Mouse (Mus musculus): ENCODE measurements around the gene Plppr1. TPM values are rescaled to one million over a fixed set of nuclear protein-coding genes. Genes with fewer than 3 reads are reported as not detected.

The Plppr1 gene
- polyA plus RNA-seq, 1 experiment: not detected

DNA sequence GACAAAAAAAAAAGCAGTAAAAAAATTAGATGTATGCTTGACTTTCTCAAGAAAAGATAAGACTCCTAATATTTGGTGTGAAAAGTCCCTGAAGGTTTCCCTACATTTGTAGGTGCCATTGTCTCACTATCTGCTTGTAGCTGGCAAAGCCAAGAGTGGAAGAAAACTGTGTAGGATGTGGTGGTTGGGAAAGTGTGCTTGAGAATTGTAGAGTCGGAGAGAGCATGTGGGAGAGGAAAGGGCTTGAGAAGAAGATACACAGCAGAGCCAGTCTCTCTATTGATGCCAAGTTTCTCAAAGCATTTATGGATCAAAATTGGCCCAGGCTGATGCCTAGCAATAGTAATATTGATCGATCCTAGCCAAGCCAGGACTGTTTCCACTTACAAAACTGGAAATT is 16.8 kb downstream of the Plppr1 start:
- Histone ChIP-seq H3K27ac (ENCODE audit: insufficient read depth, low read length) (no peak overlapping the region), H3K27me3 (ENCODE audit: control insufficient read depth, insufficient read depth, low read length, poor library complexity, severe bottlenecking) (no peaks in the 10 kb centered on the region), H3K4me3 (ENCODE audit: low read depth, low read length) (no peak overlapping the region), H3K4me1 (ENCODE audit: control insufficient read depth, insufficient read depth, low read length) (no peaks in the 10 kb centered on the region), H3K9me3 (replicated peaks; ENCODE audit: control insufficient read depth, insufficient read depth, low read length, poor library complexity, severe bottlenecking) (no peaks in the 10 kb centered on the region), H3K36me3 (ENCODE audit: control insufficient read depth, insufficient read depth, low read length, poor library complexity, severe bottlenecking) (no peaks in the 10 kb centered on the region), H3K9ac (ENCODE audit: low read depth, poor library complexity, severe bottlenecking) (no peak overlapping the region)
- TF ChIP-seq POLR2A (IDR thresholded peaks at IDR 0.05; ENCODE audit: insufficient read depth, low read length) (no peak), EP300 (IDR thresholded peaks at IDR 0.05; ENCODE audit: insufficient read depth, low read depth, low read length) (no peak), CTCF (IDR thresholded peaks at IDR 0.05; ENCODE audit: low read depth, low read length) (no peak)

GRCm38 (mm10) chr4:49079399-49079798 is 20.3 kb downstream of the Plppr1 start:
- TF ChIP-seq CTCF (IDR thresholded peaks at IDR 0.05; ENCODE audit: low read depth, low read length) (no peak), POLR2A (IDR thresholded peaks at IDR 0.05; ENCODE audit: insufficient read depth, low read length) (no peak)
- H3K36me3 ChIP-seq (ENCODE audit: control insufficient read depth, insufficient read depth, low read length, poor library complexity, severe bottlenecking): no peaks in the 10 kb centered on the region
- no peaks in the 10 kb centered on the region for H3K4me1 ChIP-seq (ENCODE audit: control insufficient read depth, insufficient read depth, low read length)
- H3K27ac ChIP-seq (ENCODE audit: insufficient read depth, low read length): no peak overlapping the region
- H3K27me3 ChIP-seq (ENCODE audit: control insufficient read depth, insufficient read depth, low read length, poor library complexity, severe bottlenecking): no peaks in the 10 kb centered on the region
- no peaks in the 10 kb centered on the region for H3K9me3 ChIP-seq (replicated peaks; ENCODE audit: control insufficient read depth, insufficient read depth, low read length, poor library complexity, severe bottlenecking)
- H3K9ac ChIP-seq (ENCODE audit: low read depth, poor library complexity, severe bottlenecking): no peak overlapping the region
- no peak overlapping the region for H3K4me3 ChIP-seq (ENCODE audit: low read depth, low read length)

- TF ChIP-seq POLR2A (IDR thresholded peaks at IDR 0.05; ENCODE audit: insufficient read depth, low read length) (no peak), EP300 (IDR thresholded peaks at IDR 0.05; ENCODE audit: insufficient read depth, low read depth, low read length) (no peak), CTCF (IDR thresholded peaks at IDR 0.05; ENCODE audit: low read depth, low read length) (no peak)
- Histone ChIP-seq H3K9me3 (replicated peaks; ENCODE audit: control insufficient read depth, insufficient read depth, low read length, poor library complexity, severe bottlenecking) (no peaks in the 10 kb centered on the region), H3K27me3 (ENCODE audit: control insufficient read depth, insufficient read depth, low read length, poor library complexity, severe bottlenecking) (no peaks in the 10 kb centered on the region), H3K27ac (ENCODE audit: insufficient read depth, low read length) (no peak overlapping the region), H3K4me3 (ENCODE audit: low read depth, low read length) (no peak overlapping the region), H3K9ac (ENCODE audit: low read depth, poor library complexity, severe bottlenecking) (no peak overlapping the region), H3K4me1 (ENCODE audit: control insufficient read depth, insufficient read depth, low read length) (no peaks in the 10 kb centered on the region), H3K36me3 (ENCODE audit: control insufficient read depth, insufficient read depth, low read length, poor library complexity, severe bottlenecking) (no peaks in the 10 kb centered on the region)
Observed at GRCm38 (mm10) chr4:49088205-49088604, 29.1 kb downstream of the Plppr1 start.

GRCm38 (mm10) chr4:49090461-49090860 is 31.4 kb downstream of the Plppr1 start:
- Histone ChIP-seq H3K9me3 (replicated peaks; ENCODE audit: control insufficient read depth, insufficient read depth, low read length, poor library complexity, severe bottlenecking) (no peaks in the 10 kb centered on the region), H3K36me3 (ENCODE audit: control insufficient read depth, insufficient read depth, low read length, poor library complexity, severe bottlenecking) (no peaks in the 10 kb centered on the region), H3K9ac (ENCODE audit: low read depth, poor library complexity, severe bottlenecking) (no peak overlapping the region), H3K4me1 (ENCODE audit: control insufficient read depth, insufficient read depth, low read length) (no peaks in the 10 kb centered on the region), H3K27me3 (ENCODE audit: control insufficient read depth, insufficient read depth, low read length, poor library complexity, severe bottlenecking) (no peaks in the 10 kb centered on the region), H3K4me3 (ENCODE audit: low read depth, low read length) (no peak overlapping the region), H3K27ac (ENCODE audit: insufficient read depth, low read length) (no peak overlapping the region)
- TF ChIP-seq EP300 (IDR thresholded peaks at IDR 0.05; ENCODE audit: insufficient read depth, low read depth, low read length) (no peak), CTCF (IDR thresholded peaks at IDR 0.05; ENCODE audit: low read depth, low read length) (no peak), POLR2A (IDR thresholded peaks at IDR 0.05; ENCODE audit: insufficient read depth, low read length) (no peak)

GRCm38 (mm10) chr4:49099448-49099847 is 40.4 kb downstream of the Plppr1 start:
- Histone ChIP-seq H3K4me1 (ENCODE audit: control insufficient read depth, insufficient read depth, low read length) (no peaks in the 10 kb centered on the region), H3K9ac (ENCODE audit: low read depth, poor library complexity, severe bottlenecking) (no peak overlapping the region), H3K27ac (ENCODE audit: insufficient read depth, low read length) (no peak overlapping the region), H3K4me3 (ENCODE audit: low read depth, low read length) (no peak overlapping the region), H3K36me3 (ENCODE audit: control insufficient read depth, insufficient read depth, low read length, poor library complexity, severe bottlenecking) (no peaks in the 10 kb centered on the region), H3K27me3 (ENCODE audit: control insufficient read depth, insufficient read depth, low read length, poor library complexity, severe bottlenecking) (no peaks in the 10 kb centered on the region), H3K9me3 (replicated peaks; ENCODE audit: control insufficient read depth, insufficient read depth, low read length, poor library complexity, severe bottlenecking) (no peaks in the 10 kb centered on the region)
- TF ChIP-seq CTCF (IDR thresholded peaks at IDR 0.05; ENCODE audit: low read depth, low read length): no peak
- TF ChIP-seq EP300 (IDR thresholded peaks at IDR 0.05; ENCODE audit: insufficient read depth, low read depth, low read length): no peak
- TF ChIP-seq POLR2A (IDR thresholded peaks at IDR 0.05; ENCODE audit: insufficient read depth, low read length): no peak

GRCm38 (mm10) chr4:49101934-49102768 is 43.1 kb downstream of the Plppr1 start:
- Histone ChIP-seq H3K4me3 (ENCODE audit: low read depth, low read length) (no peak overlapping the region), H3K4me1 (ENCODE audit: control insufficient read depth, insufficient read depth, low read length) (no peaks in the 10 kb centered on the region), H3K36me3 (ENCODE audit: control insufficient read depth, insufficient read depth, low read length, poor library complexity, severe bottlenecking) (no peaks in the 10 kb centered on the region), H3K27ac (ENCODE audit: insufficient read depth, low read length) (no peak overlapping the region), H3K9ac (ENCODE audit: low read depth, poor library complexity, severe bottlenecking) (no peak overlapping the region), H3K27me3 (ENCODE audit: control insufficient read depth, insufficient read depth, low read length, poor library complexity, severe bottlenecking) (no peaks in the 10 kb centered on the region), H3K9me3 (replicated peaks; ENCODE audit: control insufficient read depth, insufficient read depth, low read length, poor library complexity, severe bottlenecking) (peaks cover 4% of the 10 kb centered on the region; the same call in 1 of the 2 replicates)
- TF ChIP-seq EP300 (IDR thresholded peaks at IDR 0.05; ENCODE audit: insufficient read depth, low read depth, low read length): no peak
- TF ChIP-seq POLR2A (IDR thresholded peaks at IDR 0.05; ENCODE audit: insufficient read depth, low read length): no peak
- no peak for TF ChIP-seq CTCF (IDR thresholded peaks at IDR 0.05; ENCODE audit: low read depth, low read length)
